Mouse (Mus musculus): ENCODE results near the gene Hsd3b7. TPM values are rescaled to one million over a fixed set of nuclear protein-coding genes. Genes with fewer than 3 reads are reported as not detected.
"Not testable (repeated sequence)": the region's sequence is repeated elsewhere in the genome, so short reads cannot be mapped to it uniquely, and the experiment has no call there.

Gene Hsd3b7
- total RNA-seq, 2 experiments from 2014 or later = 4.2 to 4.5 TPM

- DNase-seq (ENCODE audit: extremely low spot score in 1 of 2, low spot score in 2 of 2) = no peak
- 0 out of 2 replicates have a peak overlapping the region, but pooled peaks have one; percentile 16 for H3K4me3 ChIP-seq
- H3K27ac ChIP-seq = peak overlapping the region; percentile 80
- intact Hi-C loops (cut with DNase I) = no loop called here
- peak; percentile 14 for TF ChIP-seq CTCF (IDR thresholded peaks at IDR 0.05)
Observed at GRCm38 (mm10) chr7:127768346-127768996, 31.9 kb upstream of the Hsd3b7 start.

- no peak for TF ChIP-seq CTCF (IDR thresholded peaks at IDR 0.05)
- Histone ChIP-seq H3K4me3 (peak overlapping the region; percentile 75), H3K27ac (peak overlapping the region; percentile 95)
- DNase-seq (ENCODE audit: extremely low spot score in 1 of 2, low spot score in 2 of 2) = peak; percentile 95
- intact Hi-C loops (cut with DNase I) = no loop called here
Observed at GRCm38 (mm10) chr7:127768997-127769593, 31.3 kb upstream of the Hsd3b7 start.

- intact Hi-C loops (cut with DNase I) = no loop called here
- no peak; the same call in 1 of the 2 replicates for TF ChIP-seq CTCF (IDR thresholded peaks at IDR 0.05)
- H3K4me3 ChIP-seq = peak within 1 kb of the TSS; percentile 75
- DNase-seq (ENCODE audit: extremely low spot score in 1 of 2, low spot score in 2 of 2) = peak; percentile 80 to 82
- peak within 1 kb of the TSS; percentile 95 for H3K27ac ChIP-seq
Observed at GRCm38 (mm10) chr7:127769651-127770038, 30.8 kb upstream of the Hsd3b7 start, which contains the start of gene Orai3. Orai3 (plus strand) TSS chr7:127769815.

- no peak for DNase-seq (ENCODE audit: extremely low spot score in 1 of 2, low spot score in 2 of 2)
- TF ChIP-seq CTCF (IDR thresholded peaks at IDR 0.05) = no peak
- H3K27ac ChIP-seq = peak overlapping the region; percentile 95
- intact Hi-C loops (cut with DNase I) = no loop called here
- peak overlapping the region; percentile 75 for H3K4me3 ChIP-seq
Observed at GRCm38 (mm10) chr7:127770039-127770905, 30.1 kb upstream of the Hsd3b7 start.

GRCm38 (mm10) chr7:127771262-127771661 lies 29.1 kb upstream of the Hsd3b7 start:
- TF ChIP-seq CTCF (IDR thresholded peaks at IDR 0.05) = no peak
- intact Hi-C loops (cut with DNase I) = no loop called here
- peak overlapping the region; percentile 95 for H3K27ac ChIP-seq

GRCm38 (mm10) chr7:127772080-127772479 lies 28.3 kb upstream of the Hsd3b7 start:
- intact Hi-C loops (cut with DNase I) = no loop called here
- no peak for DNase-seq (ENCODE audit: extremely low spot score in 1 of 2, low spot score in 2 of 2)
- no peak for TF ChIP-seq CTCF (IDR thresholded peaks at IDR 0.05)
- no peak overlapping the region for H3K4me3 ChIP-seq
- H3K27ac ChIP-seq = no peak overlapping the region

More at GRCm38 (mm10) chr7:127771262-127771661, 29.1 kb upstream of the Hsd3b7 start:
- no peak overlapping the region for H3K4me3 ChIP-seq
- no peak for DNase-seq (ENCODE audit: extremely low spot score in 1 of 2, low spot score in 2 of 2)

GRCm38 (mm10) chr7:127772557-127772956 lies 27.8 kb upstream of the Hsd3b7 start:
- intact Hi-C loops (cut with DNase I) = no loop called here

GRCm38 (mm10) chr7:127773664-127774384 lies 26.6 kb upstream of the Hsd3b7 start:
- no peak overlapping the region for H3K27ac ChIP-seq
- DNase-seq (ENCODE audit: extremely low spot score in 1 of 2, low spot score in 2 of 2) = peak; percentile 61 to 65
- intact Hi-C loops (cut with DNase I) = no loop called here

More at GRCm38 (mm10) chr7:127772557-127772956, 27.8 kb upstream of the Hsd3b7 start:
- no peak overlapping the region for H3K4me3 ChIP-seq
- no peak for DNase-seq (ENCODE audit: extremely low spot score in 1 of 2, low spot score in 2 of 2)
- no peak for TF ChIP-seq CTCF (IDR thresholded peaks at IDR 0.05)
- H3K27ac ChIP-seq = no peak overlapping the region

GRCm38 (mm10) chr7:127775837-127776236 lies 24.6 kb upstream of the Hsd3b7 start:
- intact Hi-C loops (cut with DNase I) = loop anchor here (2.0 to 5.0 kb wide), 2 partner anchors 65 to 191 kb away; partner anchors contain the start of gene Fus
- DNase-seq (ENCODE audit: extremely low spot score in 1 of 2, low spot score in 2 of 2) = not testable (repeated sequence)
- Histone ChIP-seq H3K27ac (peak overlapping the region; percentile 100), H3K4me3 (peak overlapping the region; percentile 86)

More at GRCm38 (mm10) chr7:127773664-127774384, 26.6 kb upstream of the Hsd3b7 start:
- TF ChIP-seq CTCF (IDR thresholded peaks at IDR 0.05) = peak; percentile 76
- no peak overlapping the region for H3K4me3 ChIP-seq

GRCm38 (mm10) chr7:127776426-127776825 lies 24.0 kb upstream of the Hsd3b7 start, which contains the start of gene Setd1a:
Setd1a (plus strand) TSS chr7:127776670.
- Histone ChIP-seq H3K27ac (peak within 1 kb of the TSS; percentile 100), H3K4me3 (peak within 1 kb of the TSS; percentile 86)
- no peak for TF ChIP-seq CTCF (IDR thresholded peaks at IDR 0.05)
- peak; percentile 88 to 89 for DNase-seq (ENCODE audit: extremely low spot score in 1 of 2, low spot score in 2 of 2)
- intact Hi-C loops (cut with DNase I) = loop anchor here (2.0 to 5.0 kb wide), 2 partner anchors 64 to 191 kb away; partner anchors contain the start of gene Fus
